Mouse (Mus musculus): ENCODE measurements at regions not wholly inside any gene's neighbourhood (a gene's known extent, or its start where the extent isn't known, plus 50 kb on each side); places are given as distances from the start of the nearest gene placed in this dataset.

DNA sequence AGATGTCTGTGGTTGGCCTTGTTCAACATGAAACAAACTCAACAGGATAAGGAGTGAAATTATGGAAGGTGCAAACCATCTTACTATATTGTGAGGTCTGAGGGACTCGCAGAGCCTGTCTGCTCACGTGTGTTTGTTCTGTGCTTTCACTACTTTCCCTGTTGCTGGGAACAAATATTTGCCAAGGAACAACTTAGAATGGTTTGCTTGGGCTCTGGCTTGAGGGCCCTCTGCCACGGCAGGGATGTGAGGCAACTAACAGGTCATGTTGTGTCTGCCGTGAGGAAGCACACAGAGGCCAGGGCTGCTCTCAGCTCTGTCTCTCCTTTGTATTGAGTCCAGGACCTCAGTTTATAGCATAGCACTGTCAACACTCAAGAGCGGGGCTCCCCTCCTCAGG, 69.4 kb upstream of the Ccdc39 start:
- Histone ChIP-seq H3K36me3 (ENCODE audit: control insufficient read depth, insufficient read depth, low read length) (no peaks in the 10 kb centered on the region), H3K4me1 (ENCODE audit: control insufficient read depth, insufficient read depth, insufficient read length, low read length) (no peaks in the 10 kb centered on the region), H3K27me3 (ENCODE audit: control insufficient read depth, insufficient read depth, low read length) (no peaks in the 10 kb centered on the region), H3K4me3 (ENCODE audit: low read depth, low read length) (no peak overlapping the region), H3K27ac (ENCODE audit: insufficient read depth, low read depth, low read length) (no peak overlapping the region)
- 69% methylated on average over 5 of the region's 5 CpGs for WGBS
- no peak for TF ChIP-seq POLR2A (IDR thresholded peaks at IDR 0.05; ENCODE audit: low read depth, low read length)
- no peak for TF ChIP-seq CTCF (IDR thresholded peaks at IDR 0.05; ENCODE audit: extremely low read depth, insufficient read length, insufficient replicate concordance, low read depth, low read length)

DNA sequence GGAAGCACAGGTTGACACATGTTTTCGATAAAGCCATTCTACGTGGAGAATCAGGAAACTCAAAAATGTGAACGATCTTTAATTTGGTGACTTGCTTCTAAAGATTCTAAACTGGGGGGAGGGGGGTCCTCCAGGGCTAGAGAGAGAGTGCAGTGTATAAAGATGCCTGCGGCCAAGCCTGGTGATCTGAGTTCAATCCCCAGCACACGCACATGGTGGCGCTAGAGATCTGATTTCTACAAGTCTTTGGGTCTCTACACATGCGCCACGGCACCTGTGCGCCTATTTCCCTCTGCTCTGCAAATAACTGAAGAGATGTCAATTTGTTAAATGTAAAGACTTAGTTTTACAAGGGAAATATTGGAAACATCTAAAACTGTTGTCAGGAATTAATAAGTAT, 70.3 kb upstream of the Ccdc39 start:
- no peak overlapping the region for H3K4me3 ChIP-seq (ENCODE audit: low read depth, low read length)
- H3K27ac ChIP-seq (ENCODE audit: insufficient read depth, low read depth, low read length): no peak overlapping the region
- TF ChIP-seq POLR2A (IDR thresholded peaks at IDR 0.05; ENCODE audit: low read depth, low read length) (no peak), CTCF (IDR thresholded peaks at IDR 0.05; ENCODE audit: extremely low read depth, insufficient read length, insufficient replicate concordance, low read depth, low read length) (no peak)
- H3K4me1 ChIP-seq (ENCODE audit: control insufficient read depth, insufficient read depth, insufficient read length, low read length): no peaks in the 10 kb centered on the region
- no peaks in the 10 kb centered on the region for H3K27me3 ChIP-seq (ENCODE audit: control insufficient read depth, insufficient read depth, low read length)
- 67% methylated on average over 9 of the region's 9 CpGs for WGBS
- H3K36me3 ChIP-seq (ENCODE audit: control insufficient read depth, insufficient read depth, low read length): no peaks in the 10 kb centered on the region

DNA sequence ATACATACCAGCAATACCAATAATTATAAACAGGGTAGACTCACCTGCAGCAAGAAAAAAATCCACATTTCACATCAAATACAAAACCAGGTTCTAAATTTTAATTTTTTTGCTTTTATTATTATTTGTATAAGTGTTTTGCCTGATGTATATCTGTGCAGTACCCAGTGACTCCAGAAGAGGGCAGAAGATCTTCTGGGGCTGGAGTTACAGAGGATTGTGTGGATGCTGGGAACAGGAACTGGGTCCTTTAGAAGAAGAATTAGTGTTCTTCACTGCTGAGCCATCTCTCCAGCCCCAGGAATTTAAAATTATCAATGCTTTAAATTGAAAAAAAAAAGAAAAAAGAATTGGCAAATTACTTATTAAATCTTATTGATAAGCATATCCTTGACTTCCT, 71.7 kb upstream of the Ccdc39 start:
- Histone ChIP-seq H3K27me3 (ENCODE audit: control insufficient read depth, insufficient read depth, low read length) (no peaks in the 10 kb centered on the region), H3K36me3 (ENCODE audit: control insufficient read depth, insufficient read depth, low read length) (no peaks in the 10 kb centered on the region), H3K4me1 (ENCODE audit: control insufficient read depth, insufficient read depth, insufficient read length, low read length) (no peaks in the 10 kb centered on the region), H3K4me3 (ENCODE audit: low read depth, low read length) (no peak overlapping the region), H3K27ac (ENCODE audit: insufficient read depth, low read depth, low read length) (no peak overlapping the region)
- TF ChIP-seq POLR2A (IDR thresholded peaks at IDR 0.05; ENCODE audit: low read depth, low read length) (no peak), CTCF (IDR thresholded peaks at IDR 0.05; ENCODE audit: extremely low read depth, insufficient read length, insufficient replicate concordance, low read depth, low read length) (no peak)

DNA sequence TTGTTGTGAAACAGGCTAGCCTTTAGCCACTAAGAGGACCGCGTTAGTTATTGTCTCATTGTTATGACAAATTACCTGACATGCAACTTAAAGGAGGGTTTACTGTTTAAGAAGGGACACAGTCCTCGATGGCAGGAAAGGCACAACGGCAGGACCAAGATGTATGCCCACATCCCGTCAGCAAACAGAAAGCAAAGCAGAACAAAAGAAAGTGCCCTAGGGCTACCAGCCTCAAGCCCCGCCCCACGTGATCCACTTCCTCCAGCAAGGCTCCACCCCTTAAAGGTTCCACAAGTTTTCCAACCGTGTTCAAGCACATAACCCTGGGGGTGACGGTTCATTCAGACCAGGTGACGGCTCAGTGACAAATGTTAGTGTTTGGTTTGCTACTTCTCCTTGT, 72.2 kb upstream of the Ccdc39 start:
- Histone ChIP-seq H3K27me3 (ENCODE audit: control insufficient read depth, insufficient read depth, low read length) (no peaks in the 10 kb centered on the region), H3K27ac (ENCODE audit: insufficient read depth, low read depth, low read length) (no peak overlapping the region), H3K4me3 (ENCODE audit: low read depth, low read length) (no peak overlapping the region), H3K36me3 (ENCODE audit: control insufficient read depth, insufficient read depth, low read length) (no peaks in the 10 kb centered on the region), H3K4me1 (ENCODE audit: control insufficient read depth, insufficient read depth, insufficient read length, low read length) (no peaks in the 10 kb centered on the region)
- 89% methylated on average over 10 of the region's 10 CpGs for WGBS
- TF ChIP-seq POLR2A (IDR thresholded peaks at IDR 0.05; ENCODE audit: low read depth, low read length) (no peak), CTCF (IDR thresholded peaks at IDR 0.05; ENCODE audit: extremely low read depth, insufficient read length, insufficient replicate concordance, low read depth, low read length) (no peak)

DNA sequence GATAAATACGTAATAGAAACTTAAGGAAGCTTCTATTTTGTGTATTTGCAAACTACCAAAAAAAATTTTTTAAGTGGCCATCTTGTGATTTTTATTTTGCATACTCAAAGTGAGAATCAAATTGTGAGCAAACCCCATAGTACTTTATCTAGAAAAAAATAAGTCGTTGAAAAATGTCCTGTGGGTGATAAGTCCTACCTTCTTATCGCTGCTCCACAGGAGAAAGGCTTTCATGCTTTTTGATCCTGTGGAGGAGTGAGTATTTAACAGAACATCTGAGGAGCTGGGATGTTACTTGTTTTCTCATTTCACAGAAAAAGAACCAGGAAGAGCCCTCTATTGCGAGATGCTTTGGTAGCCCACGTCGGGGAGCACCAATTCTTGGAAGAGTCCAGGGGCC, 72.7 kb upstream of the Ccdc39 start:
- Histone ChIP-seq H3K36me3 (ENCODE audit: control insufficient read depth, insufficient read depth, low read length) (no peaks in the 10 kb centered on the region), H3K27ac (ENCODE audit: insufficient read depth, low read depth, low read length) (no peak overlapping the region), H3K4me1 (ENCODE audit: control insufficient read depth, insufficient read depth, insufficient read length, low read length) (no peaks in the 10 kb centered on the region), H3K4me3 (ENCODE audit: low read depth, low read length) (no peak overlapping the region), H3K27me3 (ENCODE audit: control insufficient read depth, insufficient read depth, low read length) (no peaks in the 10 kb centered on the region)
- WGBS: 88% methylated on average over 6 of the region's 6 CpGs
- TF ChIP-seq CTCF (IDR thresholded peaks at IDR 0.05; ENCODE audit: extremely low read depth, insufficient read length, insufficient replicate concordance, low read depth, low read length) (no peak), POLR2A (IDR thresholded peaks at IDR 0.05; ENCODE audit: low read depth, low read length) (no peak)

DNA sequence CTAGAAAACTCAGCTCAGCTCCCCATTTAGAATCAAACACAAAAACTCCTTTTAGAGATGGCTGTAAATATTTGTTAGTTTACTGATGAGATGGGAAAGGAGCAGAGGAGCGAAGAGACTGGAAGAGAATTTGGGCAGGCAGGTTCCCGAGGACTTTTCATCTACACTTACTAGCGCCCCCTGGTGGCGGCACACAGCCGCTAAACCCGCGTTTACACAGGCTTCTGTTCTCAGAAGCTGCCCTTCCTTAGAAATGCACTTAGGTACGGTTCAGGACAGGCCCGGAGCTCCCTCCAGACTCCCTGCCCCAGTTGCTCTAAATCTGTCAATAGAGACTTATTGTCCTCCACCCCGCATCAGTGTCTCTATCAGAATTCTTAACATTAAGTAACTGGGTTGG, 74.7 kb upstream of the Ccdc39 start:
- Histone ChIP-seq H3K27ac (ENCODE audit: insufficient read depth, low read depth, low read length) (no peak overlapping the region), H3K36me3 (ENCODE audit: control insufficient read depth, insufficient read depth, low read length) (no peaks in the 10 kb centered on the region), H3K4me1 (ENCODE audit: control insufficient read depth, insufficient read depth, insufficient read length, low read length) (no peaks in the 10 kb centered on the region), H3K27me3 (ENCODE audit: control insufficient read depth, insufficient read depth, low read length) (no peaks in the 10 kb centered on the region), H3K4me3 (ENCODE audit: low read depth, low read length) (no peak overlapping the region)
- TF ChIP-seq CTCF (IDR thresholded peaks at IDR 0.05; ENCODE audit: extremely low read depth, insufficient read length, insufficient replicate concordance, low read depth, low read length) (peak; percentile 93), POLR2A (IDR thresholded peaks at IDR 0.05; ENCODE audit: low read depth, low read length) (no peak)
- WGBS: 5% methylated on average over 10 of the region's 10 CpGs

DNA sequence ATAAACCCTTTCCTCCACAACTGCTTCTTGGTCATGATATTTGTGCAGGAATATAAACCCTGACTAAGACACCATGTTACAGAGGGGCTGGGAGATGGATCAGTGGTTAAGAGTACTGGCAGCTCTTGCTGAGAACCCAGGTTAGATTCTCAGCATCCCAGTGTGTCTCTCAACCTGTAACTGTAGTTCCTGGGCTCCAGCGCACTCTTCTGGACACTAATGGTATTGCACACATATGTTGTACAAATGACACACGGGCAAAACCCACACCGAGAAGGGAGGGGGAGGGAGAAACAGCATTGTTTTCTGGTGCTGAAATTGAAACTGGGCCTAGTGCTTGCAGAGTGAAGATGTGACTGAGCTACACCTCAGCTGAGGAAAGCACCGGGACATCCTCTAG, 81.0 kb upstream of the Ccdc39 start:
- H3K27ac ChIP-seq (ENCODE audit: insufficient read depth, low read depth, low read length): no peak overlapping the region
- TF ChIP-seq CTCF (IDR thresholded peaks at IDR 0.05; ENCODE audit: extremely low read depth, insufficient read length, insufficient replicate concordance, low read depth, low read length): no peak
- no peak for TF ChIP-seq POLR2A (IDR thresholded peaks at IDR 0.05; ENCODE audit: low read depth, low read length)
- 85% methylated on average over 4 of the region's 4 CpGs for WGBS

DNA sequence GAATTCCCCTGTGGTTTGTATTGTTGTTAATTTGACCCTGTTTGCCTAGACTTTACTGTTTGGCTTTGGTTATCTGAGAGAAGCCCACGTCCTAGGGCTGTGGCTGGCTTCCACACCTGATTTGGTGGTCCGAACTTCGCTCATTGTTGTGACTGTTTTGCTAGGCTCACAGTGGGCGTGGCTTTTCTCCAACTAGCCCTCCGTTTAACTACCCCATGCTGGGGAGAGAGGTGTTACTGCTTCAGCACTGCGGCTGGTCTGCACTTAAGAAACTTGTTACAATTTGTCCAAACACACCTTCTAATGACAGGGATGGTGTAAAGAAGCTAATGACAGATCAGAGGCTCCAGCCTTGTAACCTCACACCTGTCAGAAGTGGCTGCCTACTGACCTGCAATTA, 64.7 kb upstream of the Fxr1 start:
- Histone ChIP-seq H3K27ac (ENCODE audit: insufficient read depth, low read depth, low read length) (no peak overlapping the region), H3K36me3 (ENCODE audit: control insufficient read depth, insufficient read depth, low read length) (no peaks in the 10 kb centered on the region), H3K4me1 (ENCODE audit: control insufficient read depth, insufficient read depth, insufficient read length, low read length) (no peaks in the 10 kb centered on the region), H3K27me3 (ENCODE audit: control insufficient read depth, insufficient read depth, low read length) (no peaks in the 10 kb centered on the region), H3K4me3 (ENCODE audit: low read depth, low read length) (no peak overlapping the region)
- TF ChIP-seq POLR2A (IDR thresholded peaks at IDR 0.05; ENCODE audit: low read depth, low read length) (no peak), CTCF (IDR thresholded peaks at IDR 0.05; ENCODE audit: extremely low read depth, insufficient read length, insufficient replicate concordance, low read depth, low read length) (no peak)
- 8% methylated on average over 6 of the region's 6 CpGs for WGBS

More for the DNA sequence above, 81.0 kb upstream of the Ccdc39 start:
- Histone ChIP-seq H3K36me3 (ENCODE audit: control insufficient read depth, insufficient read depth, low read length) (no peaks in the 10 kb centered on the region), H3K4me3 (ENCODE audit: low read depth, low read length) (no peak overlapping the region), H3K4me1 (ENCODE audit: control insufficient read depth, insufficient read depth, insufficient read length, low read length) (no peaks in the 10 kb centered on the region), H3K27me3 (ENCODE audit: control insufficient read depth, insufficient read depth, low read length) (no peaks in the 10 kb centered on the region)

Data from small intestine, adult 2 months (tissue).